ENCODE assay signal across 8 mouse cellular contexts in the genomic region with DNA sequence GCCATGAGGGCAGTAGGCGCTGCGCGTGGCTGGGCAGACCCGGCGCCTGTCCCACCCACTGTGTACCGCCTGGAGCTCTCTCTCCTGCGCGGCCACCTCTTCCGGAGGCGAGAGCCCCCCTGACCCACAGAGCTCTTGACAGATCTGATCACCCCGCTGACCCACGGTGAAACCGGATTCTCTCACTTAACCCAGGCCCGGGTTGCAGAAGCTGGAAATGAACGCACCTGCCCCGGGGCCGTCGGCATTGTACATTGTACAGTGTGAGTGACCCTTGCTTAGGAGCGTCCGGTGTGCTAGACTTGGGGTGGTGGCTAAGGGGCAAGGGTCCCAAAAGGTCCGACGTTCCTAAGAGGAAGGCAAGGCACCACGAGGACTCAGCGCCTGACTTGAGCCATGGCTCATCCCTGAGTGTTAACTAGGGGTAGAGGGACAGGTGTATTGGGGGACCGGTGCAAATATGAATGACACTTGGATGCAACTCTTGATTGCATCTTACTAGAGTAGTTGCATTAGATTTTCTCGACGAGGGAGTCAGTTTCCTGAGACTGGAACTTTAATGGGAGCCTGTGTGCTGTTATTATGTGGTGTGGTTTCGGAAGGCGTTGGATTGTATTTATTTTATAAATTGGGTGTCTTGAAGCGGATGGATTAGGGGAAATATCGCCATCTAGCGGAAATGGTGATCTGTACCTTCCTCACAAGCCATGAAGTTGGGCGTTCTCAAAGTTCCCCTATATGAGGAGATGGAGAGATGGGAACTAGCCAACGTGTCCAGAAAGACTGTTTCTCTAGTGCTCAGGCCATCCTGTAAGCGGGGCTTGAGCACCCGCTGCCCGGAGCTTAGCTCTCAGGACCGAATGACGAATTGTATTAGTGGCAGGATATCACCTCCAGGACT. TPM values are rescaled to one million over a fixed set of nuclear protein-coding genes. Genes with fewer than 3 reads are reported as not detected.
DNase-seq lines count a peak whose midpoint lies in the region; ATAC-seq and TF ChIP-seq lines count a peak whose summit lies in the region.

No protein-coding gene starts in this region.

- H3K27me3 ChIP-seq in hindbrain, postnatal 0 days (ENCODE audit: insufficient read depth, low read length) = no peaks in the 10 kb centered on the region

- ATAC-seq in hindbrain, postnatal 0 days = peak; percentile 56

- peak overlapping the region; percentile 91 for H3K4me2 ChIP-seq in hindbrain, postnatal 0 days (ENCODE audit: low read depth, low read length)

- peak overlapping the region; percentile 95 for H3K4me3 ChIP-seq in gastrocnemius, adult 2 months
- H3K4me3 ChIP-seq in hindbrain, postnatal 0 days (ENCODE audit: low read length) = peak overlapping the region; percentile 86

- under 1% methylated on average over 38 of the region's 39 CpGs for WGBS in hindbrain, postnatal 0 days

- peak overlapping the region; percentile 88 for H3K9ac ChIP-seq in hindbrain, postnatal 0 days (replicated peaks; ENCODE audit: low read length)

- H3K27ac ChIP-seq in gastrocnemius, adult 2 months = peak overlapping the region; percentile 96
- H3K27ac ChIP-seq in hindbrain, postnatal 0 days = peak overlapping the region; percentile 96

- intact Hi-C loops in gastrocnemius, adult 2 months (cut with DNase I) = loop anchor here (1.0 to 10.0 kb wide), 4 partner anchors 46 to 974 kb away; no protein-coding TSS in a partner anchor

- no peaks in the 10 kb centered on the region for H3K36me3 ChIP-seq in hindbrain, postnatal 0 days (ENCODE audit: insufficient read depth, low read length)

- DNase-seq in gastrocnemius, adult 2 months = peak; percentile 56
- DNase-seq in gastrocnemius, adult 8-10 months (ENCODE audit: low spot score in 2 of 2) = no peak
- peak; percentile 72 for DNase-seq in cerebellum, adult 9-11 months
- DNase-seq in frontal cortex, postnatal 36 days (ENCODE audit: low spot score in 2 of 2) = peak; percentile 58 to 88
- DNase-seq in hindbrain, postnatal 0 days (ENCODE audit: low spot score) = peak; percentile 97
- peak; percentile 79 for DNase-seq in left cerebral cortex, adult 18-20 months (ENCODE audit: low spot score in 2 of 2)
- peak; percentile 71 for DNase-seq in lung, postnatal 14 days
- DNase-seq in right cerebral cortex, postnatal 25 days = peak; percentile 66

- peak; percentile 85 for TF ChIP-seq CTCF in gastrocnemius, adult 2 months (IDR thresholded peaks at IDR 0.05)
- TF ChIP-seq CTCF in hindbrain, postnatal 0 days (IDR thresholded peaks at IDR 0.05; ENCODE audit: low read depth) = peak; percentile 87

- no peaks in the 10 kb centered on the region for H3K4me1 ChIP-seq in hindbrain, postnatal 0 days (ENCODE audit: insufficient read depth, low read length)

- H3K9me3 ChIP-seq in hindbrain, postnatal 0 days (ENCODE audit: low read length) = no peaks in the 10 kb centered on the region

RNA-seq across cellular contexts. Expression of gene Rgma, which starts 1.0 kb away (rescaled TPM):
- total RNA-seq in gastrocnemius, adult 2 months (2021) = 10 to 100 TPM; 46.1 to 52.4 TPM
- total RNA-seq in gastrocnemius, adult 8-10 months (2022) = 10 to 100 TPM; 42.9 to 60.8 (median 51.4) TPM
- 139 and 147 TPM in 2 replicates for total RNA-seq in hindbrain, postnatal 0 days (2014; rRNA removed)
- polyA plus RNA-seq in hindbrain, postnatal 0 days (2015; fragmentation: Nextera tagmentation; extraction: Ambion mirVana) = 33.7 and 36.5 TPM in 2 replicates
- 10 to 100 TPM; 51.3 to 55.2 TPM for total RNA-seq in left cerebral cortex, adult 18-20 months (2021)

Comparison
In these comparisons a context has a peak if more than half of its experiments do, and no peak if none do; other contexts are left out.
1. DNase-seq: peak in gastrocnemius, adult 2 months (single experiment), cerebellum, adult 9-11 months (single experiment), frontal cortex, postnatal 36 days (2 of 2), hindbrain, postnatal 0 days (single experiment), left cerebral cortex, adult 18-20 months (2 of 2), lung, postnatal 14 days (single experiment) and right cerebral cortex, postnatal 25 days (single experiment); none in gastrocnemius, adult 8-10 months (0 of 2).